In the genomic region with DNA sequence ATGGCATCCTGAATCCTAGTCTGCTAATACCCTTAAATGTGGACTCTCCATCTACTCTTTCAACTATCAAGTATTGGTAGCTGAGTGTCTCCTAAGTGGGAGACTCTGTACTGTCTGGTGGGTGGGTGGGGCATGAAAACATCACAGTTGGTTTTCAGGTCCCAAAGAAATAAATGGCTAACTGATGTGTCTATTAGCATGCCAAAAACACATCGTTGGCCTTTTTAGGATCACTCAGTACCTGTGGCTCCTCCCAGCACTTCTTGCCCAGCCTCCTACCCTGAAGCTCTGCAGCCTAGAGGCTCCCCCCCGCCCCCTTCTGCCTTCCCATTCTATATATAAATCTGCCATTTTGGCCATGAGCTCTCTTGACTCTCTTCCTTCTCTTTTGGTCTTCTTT, we compare ENCODE assay signal across 20 mouse cellular contexts.
DNase-seq lines count a peak whose midpoint lies in the region; TF ChIP-seq lines count a peak whose summit lies in the region.
"Had no signal": no experiment of that assay in that cellular context is flagged by ENCODE, and none has a peak within 500 bp of the region (broad histone marks: within the 10 kb centered on the region; RNA-seq: fewer than 3 reads in every experiment).

No protein-coding gene starts in this region.

- peak; percentile 42 for DNase-seq in ES-E14 (ENCODE audit: low read depth, low spot score)
- peak; percentile 13 for DNase-seq in WW6 (ENCODE audit: low read depth, low spot score)
- DNase-seq in adrenal gland, adult 8-10 months = no peak
- no peak for DNase-seq in left cerebral cortex, adult 18-20 months (ENCODE audit: low spot score in 2 of 2)
- no peak for DNase-seq in left cerebral cortex, postnatal 25 days (ENCODE audit: low spot score in 2 of 2)
- DNase-seq in heart, postnatal 14 days = no peak
- DNase-seq: adrenal gland, postnatal 14 days; adrenal gland, postnatal 36 days; cerebellum, adult 11-12 months; cerebellum, adult 2 months; cerebellum, adult 9-10 months; cerebellum, postnatal 10 days; cerebellum, postnatal 25 days; forebrain, postnatal 0 days had no signal

- no peaks in the 10 kb centered on the region for H3K9me3 ChIP-seq in ES-E14 (ENCODE audit: control insufficient read depth, insufficient read depth, low read depth, low read length)
- H3K9me3 ChIP-seq: embryonic facial prominence, embryonic 10.5 days; embryonic facial prominence, embryonic 12.5 days; forebrain, embryonic 13.5 days; forebrain, embryonic 15.5 days had no signal

- TF ChIP-seq CTCF in bone marrow, adult 2 months (IDR thresholded peaks at IDR 0.05; ENCODE audit: control insufficient read depth, insufficient read depth, low read length) = no peak

- in situ Hi-C loops in ES-E14 (cut with MboI; ENCODE audit: low sequenced_read_pairs in 2 of 2, unreplicated experiment in 2 of 2) = no loop called here

- TF ChIP-seq POLR2A in bone marrow, adult 2 months (IDR thresholded peaks at IDR 0.05; ENCODE audit: borderline replicate concordance, control insufficient read depth, low read depth, low read length) = no peak

- no peak overlapping the region for H3K9ac ChIP-seq in ES-E14 (ENCODE audit: insufficient read depth, low read depth, low read length, poor library complexity, severe bottlenecking)
- H3K9ac ChIP-seq: embryonic facial prominence, embryonic 12.5 days; forebrain, embryonic 13.5 days; forebrain, embryonic 15.5 days; forebrain, postnatal 0 days had no signal

- H3K4me3 ChIP-seq in ES-E14 (ENCODE audit: insufficient read depth in 1 of 2, low read depth in 1 of 2, low read length in 2 of 2, poor library complexity in 1 of 2, severe bottlenecking in 1 of 2) = no peak overlapping the region
- no peak overlapping the region for H3K4me3 ChIP-seq in bone marrow, adult 2 months (replicated peaks; ENCODE audit: control insufficient read depth, low read depth, low read length)
- H3K4me3 ChIP-seq in macrophage (ENCODE audit: inconsistent target) = no peak overlapping the region
- H3K4me3 ChIP-seq: embryonic facial prominence, embryonic 10.5 days; embryonic facial prominence, embryonic 12.5 days; forebrain, embryonic 13.5 days; forebrain, embryonic 15.5 days had no signal

- WGBS in bone marrow, adult 2 months = 40% methylated on average over 2 of the region's 2 CpGs
- WGBS in macrophage (ENCODE audit: missing documents) = 57% methylated on average over 2 of the region's 2 CpGs

- intact Hi-C loops in left cerebral cortex, postnatal 25 days (cut with DNase I) = no loop called here
- intact Hi-C loops in heart, postnatal 14 days (cut with DNase I) = no loop called here

- H3K79me2 ChIP-seq in macrophage (ENCODE audit: inconsistent target) = no peaks in the 10 kb centered on the region

- H3K36me3 ChIP-seq in ES-E14 (ENCODE audit: control insufficient read depth, insufficient read depth, low read length, poor library complexity, severe bottlenecking) (no peaks in the 10 kb centered on the region), macrophage (ENCODE audit: inconsistent target) (no peaks in the 10 kb centered on the region)
- H3K36me3 ChIP-seq: embryonic facial prominence, embryonic 10.5 days; embryonic facial prominence, embryonic 12.5 days; forebrain, embryonic 15.5 days had no signal

- H3K4me1 ChIP-seq in ES-E14 (ENCODE audit: control insufficient read depth in 2 of 2, insufficient read depth in 2 of 2, low read length in 2 of 2, poor library complexity in 1 of 2) = 0 out of 4 replicates have a peak, but pooled peaks cover 0 to 2% of the 10 kb centered on the region in 2 experiments
- peaks cover 3% of the 10 kb centered on the region for H3K4me1 ChIP-seq in bone marrow, adult 2 months (ENCODE audit: control insufficient read depth, insufficient read depth, low read length)
- H3K4me1 ChIP-seq: embryonic facial prominence, embryonic 12.5 days; forebrain, embryonic 13.5 days; forebrain, embryonic 15.5 days had no signal

- no peak overlapping the region for H3K27ac ChIP-seq in ES-E14 (ENCODE audit: insufficient read depth, low read depth, low read length, poor library complexity, severe bottlenecking)
- H3K27ac ChIP-seq in bone marrow, adult 2 months (ENCODE audit: control insufficient read depth, insufficient read depth, low read depth, low read length, poor library complexity) = peak overlapping the region; percentile 14; the same call in 1 of the 2 replicates
- peak overlapping the region; percentile 54 for H3K27ac ChIP-seq in macrophage
- H3K27ac ChIP-seq: embryonic facial prominence, embryonic 10.5 days; embryonic facial prominence, embryonic 12.5 days; forebrain, embryonic 13.5 days; forebrain, embryonic 15.5 days had no signal

TF ChIP-seq in ES-E14, 5 proteins besides CTCF, POLR2A, EP300 and RAD21:
- no peak for TF ChIP-seq CHD2 (IDR thresholded peaks at IDR 0.05; ENCODE audit: low read depth, low read length)
- TF ChIP-seq HCFC1 (IDR thresholded peaks at IDR 0.05; ENCODE audit: borderline replicate concordance, insufficient read depth, low read length) = no peak
- no peak for TF ChIP-seq ZC3H11A (IDR thresholded peaks at IDR 0.05; ENCODE audit: borderline replicate concordance, low read depth, low read length)
- TF ChIP-seq MAFK (IDR thresholded peaks at IDR 0.05; ENCODE audit: insufficient read depth, low read depth, low read length) = no peak
- TF ChIP-seq ZNF384 (IDR thresholded peaks at IDR 0.05; ENCODE audit: low read depth, low read length) = no peak

Comparison
In these comparisons a context has a peak if more than half of its experiments do, and no peak if none do; other contexts are left out.
1. DNase-seq: peak in ES-E14 (single experiment) and WW6 (single experiment); none in adrenal gland, adult 8-10 months (single experiment), left cerebral cortex, adult 18-20 months (0 of 2), left cerebral cortex, postnatal 25 days (0 of 2) and heart, postnatal 14 days (0 of 2).